Mouse (Mus musculus) myocyte (in vitro differentiated cells): ENCODE results near the gene Pced1b. TPM values are rescaled to one million over a fixed set of nuclear protein-coding genes. Genes with fewer than 3 reads are reported as not detected.

Experiments used
- H3K27me3 ChIP-seq: one replicate; pipeline ENCODE4 v1.6.1; 2011; ENCODE audit not compliant: control insufficient read depth, insufficient read depth, insufficient read length
- H3K36me3 ChIP-seq: one replicate; pipeline ENCODE4 v1.6.1; 2011; ENCODE audit not compliant: control insufficient read depth, insufficient read depth
- H3K4me2 ChIP-seq: one replicate; pipeline ENCODE4 v1.6.1; 2011; ENCODE audit warnings: low read depth, control low read depth
- H3K4me3 ChIP-seq: one replicate; pipeline ENCODE4 v1.5.1; 2011; ENCODE audit warnings: mild to moderate bottlenecking, control low read depth, moderate library complexity
- H3K79me2 ChIP-seq: one replicate; pipeline ENCODE4 v1.6.1; 2011; ENCODE audit not compliant: control insufficient read depth, insufficient read depth
- H3ac ChIP-seq: one replicate; pipeline ENCODE4 v1.6.1; 2011; ENCODE audit not compliant: control insufficient read depth, insufficient read length
- CEBPB ChIP-seq: IDR thresholded peaks from 2 replicates; pipeline ENCODE4 v1.6.1; 2011; ENCODE audit warnings: mild to moderate bottlenecking, moderate library complexity; ENCODE audit not compliant: poor library complexity, insufficient read depth, severe bottlenecking
- E2F4 ChIP-seq: IDR thresholded peaks from one replicate; pipeline ENCODE4 v1.6.1; 2011; ENCODE audit warnings: mild to moderate bottlenecking, control low read depth, moderate library complexity; ENCODE audit not compliant: insufficient read depth
- MAX ChIP-seq: IDR thresholded peaks from one replicate; pipeline ENCODE4 v1.6.1; 2011; ENCODE audit warnings: low read depth, mild to moderate bottlenecking, control low read depth
- MYOD1 ChIP-seq, 3 experiments: IDR thresholded peaks; one replicate each; pipeline ENCODE4 v1.6.1; 2011; ENCODE audit warnings: control low read depth in 2 of 3, low read depth in 2 of 3, mild to moderate bottlenecking in 2 of 3, moderate library complexity in 1 of 3; ENCODE audit not compliant: insufficient read length in 2 of 3, control insufficient read depth in 1 of 3
- MYOG ChIP-seq, 3 experiments: IDR thresholded peaks; one replicate each; pipeline ENCODE4 v1.6.1; 2011; ENCODE audit warnings: control low read depth in 2 of 3, low read depth in 2 of 3, mild to moderate bottlenecking in 2 of 3; ENCODE audit not compliant: insufficient read length in 2 of 3, control insufficient read depth in 1 of 3, insufficient read depth in 1 of 3
- POLR2A ChIP-seq: IDR thresholded peaks from one replicate; pipeline ENCODE4 v1.6.1; 2011; ENCODE audit warnings: low read depth, mild to moderate bottlenecking, control low read depth, moderate library complexity; ENCODE audit not compliant: insufficient read length
- POLR2AphosphoS2 ChIP-seq: IDR thresholded peaks from one replicate; pipeline ENCODE4 v1.6.1; 2011; ENCODE audit warnings: low read depth, control low read depth; ENCODE audit not compliant: insufficient read length
- REST ChIP-seq: IDR thresholded peaks from one replicate; pipeline ENCODE4 v1.6.1; 2011; ENCODE audit warnings: mild to moderate bottlenecking, control low read depth, moderate library complexity; ENCODE audit not compliant: insufficient read depth, insufficient read length
- SRF ChIP-seq: IDR thresholded peaks from one replicate; pipeline ENCODE4 v1.6.1; 2011; ENCODE audit warnings: low read depth; ENCODE audit not compliant: control insufficient read depth, insufficient read length
- TCF12 ChIP-seq: IDR thresholded peaks from one replicate; pipeline ENCODE4 v1.6.1; 2011; ENCODE audit warnings: mild to moderate bottlenecking, control low read depth; ENCODE audit not compliant: poor library complexity, insufficient read depth, severe bottlenecking
- TCF3 ChIP-seq: IDR thresholded peaks from one replicate; pipeline ENCODE4 v1.6.1; 2011; ENCODE audit warnings: low read depth, control low read depth; ENCODE audit not compliant: insufficient read length
- USF1 ChIP-seq: IDR thresholded peaks from one replicate; pipeline ENCODE4 v1.6.1; 2011; ENCODE audit warnings: low read depth, mild to moderate bottlenecking, control low read depth, moderate library complexity
- polyA plus RNA-seq: library from polyadenylated mRNA; unstranded; fragments of >200 nt; fragmentation: generic; extraction: Trizol; gene quantifications from one replicate; pipeline ENCODE4 v1.2.1, GENCODE M21; 2012; ENCODE audit warnings: missing spikeins

Gene Pced1b
- polyA plus RNA-seq, 1 experiment = 0.68 TPM

- H3K79me2 ChIP-seq = no peaks in the 10 kb centered on the region
- no peak overlapping the region for H3K4me2 ChIP-seq
- TF ChIP-seq REST = no peak
- no peaks in the 10 kb centered on the region for H3K36me3 ChIP-seq
- no peak overlapping the region for H3ac ChIP-seq
- H3K27me3 ChIP-seq = no peaks in the 10 kb centered on the region
- H3K4me3 ChIP-seq = no peak overlapping the region
Observed at GRCm38 (mm10) chr15:97345917-97346316, 99.0 kb downstream of the Pced1b start.

- Histone ChIP-seq H3K4me3 (no peak overlapping the region), H3K79me2 (no peaks in the 10 kb centered on the region), H3K27me3 (no peaks in the 10 kb centered on the region), H3K4me2 (no peak overlapping the region), H3ac (no peak overlapping the region), H3K36me3 (no peaks in the 10 kb centered on the region)
- TF ChIP-seq SRF (no peak), POLR2A (no peak), REST (no peak), E2F4 (no peak), CEBPB (no peak), TCF12 (no peak), POLR2AphosphoS2 (no peak), TCF3 (no peak), MYOG (IDR thresholded peaks at IDR 0.05; ENCODE audit: control insufficient read depth in 1 of 3, insufficient read depth in 1 of 3, insufficient read length in 2 of 3, low read depth in 2 of 3) (no peak), MAX (no peak), USF1 (no peak), MYOD1 (IDR thresholded peaks at IDR 0.05; ENCODE audit: control insufficient read depth in 1 of 3, insufficient read length in 2 of 3, low read depth in 2 of 3) (no peak)
Observed at GRCm38 (mm10) chr15:97346413-97346812, 99.5 kb downstream of the Pced1b start.

- Histone ChIP-seq H3K36me3 (no peaks in the 10 kb centered on the region), H3K4me3 (no peak overlapping the region), H3K4me2 (no peak overlapping the region), H3K27me3 (no peaks in the 10 kb centered on the region), H3ac (no peak overlapping the region), H3K79me2 (no peaks in the 10 kb centered on the region)
- TF ChIP-seq SRF (no peak), E2F4 (no peak), POLR2AphosphoS2 (no peak), MYOD1 (IDR thresholded peaks at IDR 0.05; ENCODE audit: control insufficient read depth in 1 of 3, insufficient read length in 2 of 3, low read depth in 2 of 3) (no peak), REST (no peak), TCF3 (no peak), USF1 (no peak), CEBPB (no peak), TCF12 (no peak)
Observed at GRCm38 (mm10) chr15:97346897-97347296, 100.0 kb downstream of the Pced1b start.

GRCm38 (mm10) chr15:97348566-97349315 lies 101.8 kb downstream of the Pced1b start:
- no peak overlapping the region for H3ac ChIP-seq
- no peaks in the 10 kb centered on the region for H3K79me2 ChIP-seq
- TF ChIP-seq TCF12 (no peak), POLR2AphosphoS2 (no peak), MYOD1 (IDR thresholded peaks at IDR 0.05; ENCODE audit: control insufficient read depth in 1 of 3, insufficient read length in 2 of 3, low read depth in 2 of 3) (no peak), MYOG (IDR thresholded peaks at IDR 0.05; ENCODE audit: control insufficient read depth in 1 of 3, insufficient read depth in 1 of 3, insufficient read length in 2 of 3, low read depth in 2 of 3) (no peak), POLR2A (no peak), CEBPB (no peak), REST (no peak), USF1 (no peak)
- H3K27me3 ChIP-seq = no peaks in the 10 kb centered on the region
- H3K36me3 ChIP-seq = no peaks in the 10 kb centered on the region
- no peak overlapping the region for H3K4me3 ChIP-seq
- no peak overlapping the region for H3K4me2 ChIP-seq

- no peak overlapping the region for H3K4me3 ChIP-seq
- H3K36me3 ChIP-seq = no peaks in the 10 kb centered on the region
- no peak for TF ChIP-seq REST
- H3K27me3 ChIP-seq = no peaks in the 10 kb centered on the region
- no peak overlapping the region for H3ac ChIP-seq
- no peak overlapping the region for H3K4me2 ChIP-seq
- H3K79me2 ChIP-seq = no peaks in the 10 kb centered on the region
Observed at GRCm38 (mm10) chr15:97350528-97350927, 103.6 kb downstream of the Pced1b start.
